Mouse (Mus musculus) frontal cortex, adult 2 months (tissue): ENCODE results near the gene Olfr635. TPM values are rescaled to one million over a fixed set of nuclear protein-coding genes. Genes with fewer than 3 reads are reported as not detected.
"Not testable (repeated sequence)": the region's sequence is repeated elsewhere in the genome, so short reads cannot be mapped to it uniquely, and the experiment has no call there.

Experiments
- DNase-seq, 2 experiments: peaks; one replicate each; pipeline ENCODE4 v3.0.0; 2022; ENCODE audit warnings: low spot score in 1 of 2; ENCODE audit errors: extremely low spot score in 1 of 2
- polyA plus RNA-seq: library from polyadenylated mRNA; depleted of rRNA; stranded (reverse); fragments of >200 nt; gene quantifications from 2 replicates; pipeline ENCODE4 v1.2.3, GENCODE M21; 2012; rRNA removed

Olfr635 gene
- polyA plus RNA-seq: not detected in 2 replicates

GRCm38 (mm10) chr7:103970852-103971251 lies at the start of gene Olfr635:
Gene Olfr635 (plus strand): TSS chr7:103971152.
- DNase-seq: no peak

GRCm38 (mm10) chr7:103928525-103928924 lies 42.4 kb upstream of the Olfr635 start, which contains the start of gene Olfr631:
Gene Olfr631 (plus strand): TSS chr7:103928825.
- no peak for DNase-seq

- DNase-seq: no peak
Observed at GRCm38 (mm10) chr7:103934264-103934663, 36.7 kb upstream of the Olfr635 start, which contains the start of gene Olfr632. Gene Olfr632 (plus strand): TSS chr7:103934347.

- peak in 1 of 2 experiments; percentile 42 for DNase-seq
Observed at GRCm38 (mm10) chr7:103942730-103943129, 28.2 kb upstream of the Olfr635 start.

GRCm38 (mm10) chr7:103944137-103944536 lies 26.8 kb upstream of the Olfr635 start, which contains the start of gene Olfr633:
Gene Olfr633 (plus strand): TSS chr7:103944437.
- DNase-seq: no peak

GRCm38 (mm10) chr7:103966873-103967272 lies 4.1 kb upstream of the Olfr635 start:
- DNase-seq: not testable (repeated sequence)

GRCm38 (mm10) chr7:103971782-103972181 lies 830 bp downstream of the Olfr635 start:
- DNase-seq: no peak

GRCm38 (mm10) chr7:103998446-103998845 lies 27.5 kb downstream of the Olfr635 start, which contains the start of gene Olfr638:
Gene Olfr638 (plus strand): TSS chr7:103998746.
- DNase-seq: no peak

GRCm38 (mm10) chr7:103999124-103999523 lies 28.2 kb downstream of the Olfr635 start:
- DNase-seq: no peak

- DNase-seq: no peak
Observed at GRCm38 (mm10) chr7:104017203-104017602, 46.3 kb downstream of the Olfr635 start, which contains the start of gene Olfr639. Gene Olfr639 (minus strand): TSS chr7:104017303.

GRCm38 (mm10) chr7:104018953-104019352 lies 48.0 kb downstream of the Olfr635 start:
- DNase-seq: no peak

- DNase-seq: no peak
Observed at GRCm38 (mm10) chr7:104021651-104022050, 50.7 kb downstream of the Olfr635 start.

GRCm38 (mm10) chr7:104025473-104025872 lies 54.5 kb downstream of the Olfr635 start, which contains the start of gene Olfr640:
Gene Olfr640 (minus strand): TSS chr7:104025573.
- DNase-seq: no peak

GRCm38 (mm10) chr7:104026978-104027377 lies 56.0 kb downstream of the Olfr635 start:
- no peak for DNase-seq

GRCm38 (mm10) chr7:104035145-104035544 lies 64.2 kb downstream of the Olfr635 start, which contains the start of gene Olfr641:
Gene Olfr641 (plus strand): TSS chr7:104035445.
- no peak for DNase-seq

Other genes starting within 250 kb of the Olfr635 start
- gene Olfr628, start 240.8 kb upstream of the Olfr635 start, polyA plus RNA-seq: not detected in 2 replicates
- gene Olfr629, start 226.2 kb upstream of the Olfr635 start, polyA plus RNA-seq: not detected in 2 replicates
- not detected in 2 replicates for gene Olfr630, start 213.8 kb upstream of the Olfr635 start, polyA plus RNA-seq
- gene Olfr69, start 199.6 kb upstream of the Olfr635 start, polyA plus RNA-seq: not detected in 2 replicates
- not detected in 2 replicates for gene Olfr68, start 191.5 kb upstream of the Olfr635 start, polyA plus RNA-seq
- gene Olfr67, start 179.3 kb upstream of the Olfr635 start, polyA plus RNA-seq: not detected in 2 replicates
- gene Hbb-bt, start 157.2 kb upstream of the Olfr635 start, polyA plus RNA-seq: 66.4 and 91.1 TPM in 2 replicates
- 468 and 610 TPM in 2 replicates for gene Hbb-bs, start 143.1 kb upstream of the Olfr635 start, polyA plus RNA-seq
- gene Hbb-bh2, start 130.6 kb upstream of the Olfr635 start, polyA plus RNA-seq: not detected in 2 replicates
- gene Hbb-bh1, start 128.0 kb upstream of the Olfr635 start, polyA plus RNA-seq: 2.1 and 9.1 TPM in 2 replicates
- gene Hbb-y, start 117.9 kb upstream of the Olfr635 start, polyA plus RNA-seq: 20.5 and 59.2 TPM in 2 replicates
- gene Olfr66, start 84.9 kb upstream of the Olfr635 start, polyA plus RNA-seq: not detected in 2 replicates
- gene Olfr64, start 76.7 kb upstream of the Olfr635 start, polyA plus RNA-seq: not detected in 2 replicates
- gene Olfr65, start 67.7 kb upstream of the Olfr635 start, polyA plus RNA-seq: not detected in 2 replicates
- gene Olfr631, start 42.3 kb upstream of the Olfr635 start, polyA plus RNA-seq: not detected in 2 replicates
- not detected in 2 replicates for gene Olfr632, start 36.8 kb upstream of the Olfr635 start, polyA plus RNA-seq
- gene Olfr633, start 26.7 kb upstream of the Olfr635 start, polyA plus RNA-seq: not detected in 2 replicates
- not detected in 2 replicates for gene Olfr638, start 27.6 kb downstream of the Olfr635 start, polyA plus RNA-seq
- gene Olfr639, start 46.2 kb downstream of the Olfr635 start, polyA plus RNA-seq: not detected in 2 replicates
- gene Olfr640, start 54.4 kb downstream of the Olfr635 start, polyA plus RNA-seq: 0.11 TPM in 1 of 2 replicates, not detected in the other
- gene Olfr641, start 64.3 kb downstream of the Olfr635 start, polyA plus RNA-seq: not detected in 2 replicates
- not detected in 2 replicates for gene Olfr642, start 81.5 kb downstream of the Olfr635 start, polyA plus RNA-seq
- gene 4930516K23Rik, start 90.3 kb downstream of the Olfr635 start, polyA plus RNA-seq: not detected in 2 replicates
- 0.02 TPM in 1 of 2 replicates, not detected in the other for gene Olfr644, start 100.7 kb downstream of the Olfr635 start, polyA plus RNA-seq
- not detected in 2 replicates for gene Olfr645, start 114.3 kb downstream of the Olfr635 start, polyA plus RNA-seq
- gene Olfr646, start 133.7 kb downstream of the Olfr635 start, polyA plus RNA-seq: not detected in 2 replicates
- gene Ubqln5, start 158.7 kb downstream of the Olfr635 start, polyA plus RNA-seq: not detected in 2 replicates
- gene Olfr643, start 166.3 kb downstream of the Olfr635 start, polyA plus RNA-seq: not detected in 2 replicates
- not detected in 2 replicates for gene Ubqln3, start 172.1 kb downstream of the Olfr635 start, polyA plus RNA-seq
- not detected in 2 replicates for gene Ubqlnl, start 179.4 kb downstream of the Olfr635 start, polyA plus RNA-seq
- 0.06 and 0.82 TPM in 2 replicates for gene Olfm5, start 193.7 kb downstream of the Olfr635 start, polyA plus RNA-seq
- gene Olfr648, start 212.2 kb downstream of the Olfr635 start, polyA plus RNA-seq: 0.08 and 0.16 TPM in 2 replicates
- gene Olfr649, start 224.8 kb downstream of the Olfr635 start, polyA plus RNA-seq: 0.23 TPM in 1 of 2 replicates, not detected in the other
- gene Trim6, start 247.6 kb downstream of the Olfr635 start, polyA plus RNA-seq: 0.56 and 1.0 TPM in 2 replicates